Comparison of ENCODE assay signal across 8 mouse cellular contexts in genomic region chr3:52006721-52007330, GRCm38 (mm10).
A peak's percentile ranks its signal among the peaks of the same experiment; 100 is the strongest.
DNase-seq lines count a peak whose midpoint lies in the region; ATAC-seq lines count a peak whose summit lies in the region.

No protein-coding gene starts in this region.

- no peaks in the 10 kb centered on the region for H3K27me3 ChIP-seq in lung, embryonic 15.5 days
- H3K27me3 ChIP-seq in embryonic facial prominence, embryonic 13.5 days = no peaks in the 10 kb centered on the region
- H3K27me3 ChIP-seq in limb, embryonic 10.5 days (ENCODE audit: low read depth, poor library complexity, severe bottlenecking) = no peaks in the 10 kb centered on the region
- H3K27me3 ChIP-seq in splenic B cell, adult 2 months (ENCODE audit: control insufficient read depth, insufficient read depth, low read length, poor library complexity, severe bottlenecking) = no peaks in the 10 kb centered on the region

- H3K9me3 ChIP-seq in lung, embryonic 15.5 days = no peaks in the 10 kb centered on the region
- H3K9me3 ChIP-seq in embryonic facial prominence, embryonic 13.5 days = no peaks in the 10 kb centered on the region
- H3K9me3 ChIP-seq in limb, embryonic 10.5 days (replicated peaks) = no peaks in the 10 kb centered on the region

- DNase-seq in lung, postnatal 4 days = no peak
- DNase-seq in limb, embryonic 10.5 days (ENCODE audit: low spot score) = no peak
- DNase-seq in splenic B cell, adult 2 months (ENCODE audit: low read depth, low spot score) = peak; percentile 30
- DNase-seq in ovary, postnatal 10 days (ENCODE audit: low spot score) = no peak
- no peak for DNase-seq in spleen, adult 12 weeks (ENCODE audit: low spot score)
- no peak for DNase-seq in kidney, postnatal 25 days

- peak overlapping the region; percentile 81 for H3K4me2 ChIP-seq in lung, embryonic 15.5 days
- H3K4me2 ChIP-seq in embryonic facial prominence, embryonic 13.5 days = peak overlapping the region; percentile 71

- H3K4me1 ChIP-seq in lung, embryonic 15.5 days = peaks cover 31% of the 10 kb centered on the region
- peaks cover 26% of the 10 kb centered on the region for H3K4me1 ChIP-seq in embryonic facial prominence, embryonic 13.5 days
- H3K4me1 ChIP-seq in limb, embryonic 10.5 days = peaks cover 46% of the 10 kb centered on the region

- H3K9ac ChIP-seq in lung, embryonic 15.5 days = no peak overlapping the region
- peak overlapping the region; percentile 68 for H3K9ac ChIP-seq in embryonic facial prominence, embryonic 13.5 days

- no peak overlapping the region for H3K27ac ChIP-seq in lung, embryonic 15.5 days
- H3K27ac ChIP-seq in embryonic facial prominence, embryonic 13.5 days = peak overlapping the region; percentile 69
- peak overlapping the region; percentile 86 for H3K27ac ChIP-seq in limb, embryonic 10.5 days

- no peaks in the 10 kb centered on the region for H3K36me3 ChIP-seq in lung, embryonic 15.5 days
- H3K36me3 ChIP-seq in embryonic facial prominence, embryonic 13.5 days = no peaks in the 10 kb centered on the region
- H3K36me3 ChIP-seq in limb, embryonic 10.5 days = no peaks in the 10 kb centered on the region
- no peaks in the 10 kb centered on the region for H3K36me3 ChIP-seq in splenic B cell, adult 2 months (ENCODE audit: control insufficient read depth, insufficient read depth, low read length, poor library complexity, severe bottlenecking)

- ATAC-seq in lung, embryonic 15.5 days (ENCODE audit: borderline replicate concordance, extremely low read depth, low FRiP score, low TSS enrichment) = no peak
- ATAC-seq in embryonic facial prominence, embryonic 13.5 days (ENCODE audit: insufficient number of reproducible peaks, insufficient read depth, low FRiP score, low TSS enrichment, low read depth) = no peak

- H3K4me3 ChIP-seq in lung, embryonic 15.5 days = no peak overlapping the region; the same call in 1 of the 2 replicates
- peak overlapping the region; percentile 46 for H3K4me3 ChIP-seq in embryonic facial prominence, embryonic 13.5 days
- peak overlapping the region; percentile 53 for H3K4me3 ChIP-seq in limb, embryonic 10.5 days

- WGBS in lung, embryonic 15.5 days = 34% methylated on average over 9 of the region's 9 CpGs
- WGBS in embryonic facial prominence, embryonic 13.5 days = 25% methylated on average over 9 of the region's 9 CpGs
- WGBS in limb, embryonic 10.5 days = 60% methylated on average over 9 of the region's 9 CpGs
